Mouse (Mus musculus): ENCODE measurements at regions not wholly inside any gene's neighbourhood (a gene's known extent, or its start where the extent isn't known, plus 50 kb on each side); places are given as distances from the start of the nearest gene placed in this dataset.
A peak's percentile ranks its signal among the peaks of the same experiment; 100 is the strongest.

- H3K9ac ChIP-seq: no peak overlapping the region
- H3K9me3 ChIP-seq (replicated peaks): no peaks in the 10 kb centered on the region
- H3K27ac ChIP-seq (replicated peaks): no peak overlapping the region
- H3K36me3 ChIP-seq: no peaks in the 10 kb centered on the region
- no peak overlapping the region for H3K4me3 ChIP-seq (replicated peaks)
- ATAC-seq (ENCODE audit: insufficient number of reproducible peaks, low FRiP score, low TSS enrichment, low read depth): no peak
- no peaks in the 10 kb centered on the region for H3K4me1 ChIP-seq
- H3K27me3 ChIP-seq: no peaks in the 10 kb centered on the region
- H3K4me2 ChIP-seq (replicated peaks): no peak overlapping the region
- WGBS: 79% methylated on average over 6 of the region's 6 CpGs
These were observed 77.8 kb upstream of the Sestd1 start for GRCm38 (mm10) chr2:77358176-77358575.

GRCm38 (mm10) chr2:77356798-77357197, 76.4 kb upstream of the Sestd1 start:
- no peak overlapping the region for H3K27ac ChIP-seq (replicated peaks)
- H3K4me1 ChIP-seq: no peaks in the 10 kb centered on the region
- H3K9ac ChIP-seq: no peak overlapping the region
- WGBS: 65% methylated on average over 10 of the region's 10 CpGs
- no peak overlapping the region for H3K4me3 ChIP-seq (replicated peaks)
- no peaks in the 10 kb centered on the region for H3K9me3 ChIP-seq (replicated peaks)
- no peaks in the 10 kb centered on the region for H3K27me3 ChIP-seq
- no peak for ATAC-seq (ENCODE audit: insufficient number of reproducible peaks, low FRiP score, low TSS enrichment, low read depth)
- no peak overlapping the region for H3K4me2 ChIP-seq (replicated peaks)
- no peaks in the 10 kb centered on the region for H3K36me3 ChIP-seq

DNA sequence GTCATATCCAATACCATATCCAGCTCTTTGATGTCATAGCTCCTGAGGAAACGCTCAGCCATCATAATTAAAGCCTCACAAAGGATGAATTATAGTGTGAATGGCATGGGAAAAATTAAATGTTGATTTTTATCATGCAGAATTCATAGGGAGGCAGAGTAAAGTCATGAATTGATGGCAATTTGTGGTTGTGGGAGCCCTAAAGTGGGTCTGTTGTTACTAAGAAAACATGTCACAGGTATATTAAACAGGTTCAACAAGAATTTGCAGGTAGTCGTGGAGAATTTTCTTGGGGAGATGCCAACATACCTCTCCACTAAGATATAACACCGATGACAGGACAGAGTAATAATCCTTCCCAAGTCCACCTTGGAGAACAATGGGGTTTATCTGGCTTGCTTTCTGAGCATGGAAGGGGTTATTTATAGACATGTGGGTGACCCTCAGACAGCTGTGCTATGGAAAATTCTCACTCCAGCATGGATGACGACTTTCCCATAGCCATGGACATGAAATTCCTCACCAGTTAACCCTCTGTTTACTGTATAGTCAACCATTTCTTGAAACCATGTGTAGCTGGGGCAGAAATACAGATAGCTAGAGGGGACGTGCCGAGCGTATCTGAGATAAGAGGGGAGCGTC, 71.7 kb upstream of the Sestd1 start:
- Histone ChIP-seq H3K27me3 (no peaks in the 10 kb centered on the region), H3K4me1 (no peaks in the 10 kb centered on the region), H3K27ac (replicated peaks) (no peak overlapping the region), H3K4me2 (replicated peaks) (no peak overlapping the region), H3K9ac (no peak overlapping the region), H3K9me3 (replicated peaks) (no peaks in the 10 kb centered on the region), H3K4me3 (replicated peaks) (no peak overlapping the region), H3K36me3 (no peaks in the 10 kb centered on the region)
- no peak for ATAC-seq (ENCODE audit: insufficient number of reproducible peaks, low FRiP score, low TSS enrichment, low read depth)
- WGBS: 71% methylated on average over 8 of the region's 8 CpGs

DNA sequence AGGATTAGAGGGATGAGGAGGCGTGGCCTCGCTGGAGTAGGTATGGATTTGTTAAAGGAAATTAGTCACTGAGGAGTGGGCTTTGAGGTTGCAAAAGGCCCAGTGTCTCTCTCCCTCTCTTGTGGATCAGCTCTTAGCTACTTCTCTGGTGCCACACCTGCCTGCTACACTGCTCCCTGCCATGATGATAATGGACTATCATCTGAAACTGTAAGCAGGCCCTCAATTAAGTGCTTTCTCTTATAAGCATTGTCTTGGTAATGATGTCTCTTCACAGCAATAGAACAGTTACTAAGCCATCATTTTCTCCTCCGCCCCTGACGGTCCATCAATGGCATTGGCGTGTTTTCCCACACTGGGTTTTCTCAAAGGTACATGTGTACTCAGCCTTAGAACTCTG, 66.6 kb upstream of the Sestd1 start:
- no peak overlapping the region for H3K4me3 ChIP-seq (replicated peaks)
- no peak overlapping the region for H3K27ac ChIP-seq (replicated peaks)
- no peaks in the 10 kb centered on the region for H3K36me3 ChIP-seq
- H3K27me3 ChIP-seq: no peaks in the 10 kb centered on the region
- no peak overlapping the region for H3K9ac ChIP-seq
- ATAC-seq (ENCODE audit: insufficient number of reproducible peaks, low FRiP score, low TSS enrichment, low read depth): no peak
- H3K4me2 ChIP-seq (replicated peaks): no peak overlapping the region
- WGBS: 93% methylated on average over 5 of the region's 5 CpGs
- H3K4me1 ChIP-seq: no peaks in the 10 kb centered on the region
- H3K9me3 ChIP-seq (replicated peaks): no peaks in the 10 kb centered on the region

GRCm38 (mm10) chr2:77343736-77344440, 63.5 kb upstream of the Sestd1 start:
- H3K9me3 ChIP-seq (replicated peaks): no peaks in the 10 kb centered on the region
- H3K27ac ChIP-seq (replicated peaks): no peak overlapping the region
- no peak overlapping the region for H3K4me2 ChIP-seq (replicated peaks)
- H3K36me3 ChIP-seq: no peaks in the 10 kb centered on the region
- no peak for ATAC-seq (ENCODE audit: insufficient number of reproducible peaks, low FRiP score, low TSS enrichment, low read depth)
- H3K4me3 ChIP-seq (replicated peaks): no peak overlapping the region
- no peaks in the 10 kb centered on the region for H3K4me1 ChIP-seq
- 90% methylated on average over 16 of the region's 16 CpGs for WGBS
- no peaks in the 10 kb centered on the region for H3K27me3 ChIP-seq
- no peak overlapping the region for H3K9ac ChIP-seq

DNA sequence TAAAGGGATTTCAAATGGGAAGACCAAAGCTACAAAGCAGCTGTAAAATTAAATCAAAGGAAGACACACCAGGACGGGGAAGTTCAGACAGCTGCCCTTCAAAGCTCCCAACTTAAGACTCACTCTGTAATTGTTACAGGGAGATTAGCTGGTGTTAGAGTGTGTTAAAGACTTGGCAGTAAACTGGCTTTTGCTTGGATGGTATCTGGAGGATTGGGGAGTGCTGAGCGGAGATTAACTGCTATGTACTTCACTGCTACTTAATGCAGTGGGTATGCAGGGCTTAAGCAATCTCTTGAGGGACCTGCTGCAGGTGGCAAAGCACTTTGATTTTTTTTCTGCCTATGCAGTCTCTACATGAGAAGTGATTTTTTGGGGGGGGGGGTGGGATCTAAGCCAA, 62.0 kb upstream of the Sestd1 start:
- no peak overlapping the region for H3K4me2 ChIP-seq (replicated peaks)
- H3K27me3 ChIP-seq: no peaks in the 10 kb centered on the region
- 40% methylated on average over 2 of the region's 2 CpGs for WGBS
- no peaks in the 10 kb centered on the region for H3K9me3 ChIP-seq (replicated peaks)
- no peak for ATAC-seq (ENCODE audit: insufficient number of reproducible peaks, low FRiP score, low TSS enrichment, low read depth)
- no peak overlapping the region for H3K4me3 ChIP-seq (replicated peaks)
- no peaks in the 10 kb centered on the region for H3K4me1 ChIP-seq
- H3K9ac ChIP-seq: no peak overlapping the region
- no peak overlapping the region for H3K27ac ChIP-seq (replicated peaks)
- H3K36me3 ChIP-seq: no peaks in the 10 kb centered on the region

GRCm38 (mm10) chr2:77341575-77342332, 61.4 kb upstream of the Sestd1 start:
- 40% methylated on average over 12 of the region's 12 CpGs for WGBS
- Histone ChIP-seq H3K36me3 (no peaks in the 10 kb centered on the region), H3K27me3 (no peaks in the 10 kb centered on the region), H3K4me2 (replicated peaks) (no peak overlapping the region), H3K9me3 (replicated peaks) (no peaks in the 10 kb centered on the region), H3K4me3 (replicated peaks) (no peak overlapping the region), H3K27ac (replicated peaks) (no peak overlapping the region), H3K9ac (no peak overlapping the region), H3K4me1 (no peaks in the 10 kb centered on the region)
- ATAC-seq (ENCODE audit: insufficient number of reproducible peaks, low FRiP score, low TSS enrichment, low read depth): 0 out of 2 replicates have a peak, but pooled peaks have one; percentile 43

- Histone ChIP-seq H3K27me3 (no peaks in the 10 kb centered on the region), H3K4me1 (no peaks in the 10 kb centered on the region), H3K36me3 (no peaks in the 10 kb centered on the region), H3K4me3 (replicated peaks) (no peak overlapping the region), H3K9me3 (replicated peaks) (no peaks in the 10 kb centered on the region), H3K4me2 (replicated peaks) (no peak overlapping the region), H3K27ac (replicated peaks) (no peak overlapping the region), H3K9ac (no peak overlapping the region)
- ATAC-seq (ENCODE audit: insufficient number of reproducible peaks, low FRiP score, low TSS enrichment, low read depth): no peak
- 87% methylated on average over 6 of the region's 6 CpGs for WGBS
These were observed 59.7 kb upstream of the Sestd1 start for GRCm38 (mm10) chr2:77340076-77340475.

- no peak overlapping the region for H3K27ac ChIP-seq (replicated peaks)
- H3K27me3 ChIP-seq: no peaks in the 10 kb centered on the region
- no peak for ATAC-seq (ENCODE audit: insufficient number of reproducible peaks, low FRiP score, low TSS enrichment, low read depth)
- no peaks in the 10 kb centered on the region for H3K4me1 ChIP-seq
- no peak overlapping the region for H3K4me3 ChIP-seq (replicated peaks)
- WGBS: 75% methylated on average over 3 of the region's 3 CpGs
- H3K9ac ChIP-seq: no peak overlapping the region
- H3K9me3 ChIP-seq (replicated peaks): no peaks in the 10 kb centered on the region
- no peak overlapping the region for H3K4me2 ChIP-seq (replicated peaks)
- no peaks in the 10 kb centered on the region for H3K36me3 ChIP-seq
These were observed 57.5 kb upstream of the Sestd1 start for GRCm38 (mm10) chr2:77337786-77338406.

- 60% methylated on average over 3 of the region's 3 CpGs for WGBS
These were observed 56.9 kb upstream of the Sestd1 start for GRCm38 (mm10) chr2:77337318-77337717.

GRCm38 (mm10) chr2:77336810-77337209, 56.4 kb upstream of the Sestd1 start:
- Histone ChIP-seq H3K9me3 (replicated peaks) (no peaks in the 10 kb centered on the region), H3K27ac (replicated peaks) (no peak overlapping the region), H3K9ac (no peak overlapping the region), H3K27me3 (no peaks in the 10 kb centered on the region), H3K4me2 (replicated peaks) (no peak overlapping the region), H3K4me3 (replicated peaks) (no peak overlapping the region), H3K36me3 (no peaks in the 10 kb centered on the region), H3K4me1 (no peaks in the 10 kb centered on the region)
- no peak for ATAC-seq (ENCODE audit: insufficient number of reproducible peaks, low FRiP score, low TSS enrichment, low read depth)
- 75% methylated on average over 3 of the region's 3 CpGs for WGBS

More at GRCm38 (mm10) chr2:77337318-77337717, 56.9 kb upstream of the Sestd1 start:
- Histone ChIP-seq H3K9ac (no peak overlapping the region), H3K36me3 (no peaks in the 10 kb centered on the region), H3K4me3 (replicated peaks) (no peak overlapping the region), H3K9me3 (replicated peaks) (no peaks in the 10 kb centered on the region), H3K4me2 (replicated peaks) (no peak overlapping the region), H3K27ac (replicated peaks) (no peak overlapping the region), H3K4me1 (no peaks in the 10 kb centered on the region), H3K27me3 (no peaks in the 10 kb centered on the region)
- ATAC-seq (ENCODE audit: insufficient number of reproducible peaks, low FRiP score, low TSS enrichment, low read depth): no peak
